Mouse (Mus musculus): ENCODE data around the gene Slc4a8. TPM values are rescaled to one million over a fixed set of nuclear protein-coding genes. Genes with fewer than 3 reads are reported as not detected.
"Not testable (repeated sequence)": the region's sequence is repeated elsewhere in the genome, so short reads cannot be mapped to it uniquely, and the experiment has no call there.

Gene Slc4a8
- polyA plus RNA-seq, 1 experiment from 2014 or later: 10.0 TPM

DNA sequence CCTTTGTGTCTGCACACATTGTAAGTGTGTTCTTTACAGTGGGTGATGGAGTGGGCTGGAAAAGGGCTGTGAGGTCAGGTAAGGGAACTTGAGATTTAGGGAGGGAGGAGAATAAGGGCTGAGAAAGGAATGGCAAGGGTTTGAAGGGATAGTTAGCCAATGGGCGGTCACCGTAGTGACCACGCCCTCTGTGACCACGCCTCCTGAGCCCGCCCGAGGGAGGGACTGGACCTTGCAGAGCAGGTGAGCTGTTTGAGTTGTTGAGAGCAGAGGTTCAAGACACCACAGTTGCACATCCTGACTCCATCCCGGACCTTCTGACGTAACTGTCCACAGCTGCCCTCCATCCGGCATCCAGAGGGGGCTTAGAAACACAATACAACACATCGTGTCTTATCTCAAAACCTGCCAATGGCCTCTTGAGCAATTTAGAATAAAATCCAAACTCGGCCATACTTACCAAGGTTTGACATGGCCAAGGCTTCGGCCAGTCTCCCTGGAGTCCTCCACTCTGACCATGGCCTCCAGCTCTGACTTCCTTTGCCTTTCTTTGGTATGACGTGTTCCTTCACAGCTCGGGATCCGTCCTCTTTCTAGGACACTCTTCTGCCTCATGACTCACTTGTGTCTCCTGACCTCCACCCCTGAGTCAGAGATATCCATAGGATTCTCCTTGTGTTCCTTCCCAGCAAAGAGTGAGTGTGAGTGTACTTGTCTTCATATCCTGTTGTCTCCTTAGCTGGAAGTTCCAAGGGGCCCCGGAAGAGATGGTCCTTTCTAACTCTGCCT, 2.8 kb downstream of the Slc4a8 start:
- no peak overlapping the region for H3K4me3 ChIP-seq
- no peak for DNase-seq (ENCODE audit: low spot score)
- no peaks in the 10 kb centered on the region for H3K9me3 ChIP-seq
- WGBS: 80% methylated on average over 16 of the region's 16 CpGs
- peaks cover 32% of the 10 kb centered on the region for H3K4me1 ChIP-seq (replicated peaks)
- no peak overlapping the region for H3K27ac ChIP-seq
- peaks cover 18% of the 10 kb centered on the region for H3K27me3 ChIP-seq (ENCODE audit: insufficient read depth, poor library complexity, severe bottlenecking)
- H3K36me3 ChIP-seq: peaks cover 13% of the 10 kb centered on the region; the same call in 1 of the 2 replicates

GRCm38 (mm10) chr15:100766826-100767225, 5.3 kb downstream of the Slc4a8 start:
- Histone ChIP-seq H3K27ac (0 out of 2 replicates have a peak overlapping the region, but pooled peaks have one; percentile 23), H3K27me3 (ENCODE audit: insufficient read depth, poor library complexity, severe bottlenecking) (peaks cover 18% of the 10 kb centered on the region), H3K9me3 (0 out of 2 replicates have a peak, but pooled peaks cover 6% of the 10 kb centered on the region), H3K4me3 (no peak overlapping the region), H3K36me3 (peaks cover 19% of the 10 kb centered on the region; the same call in 1 of the 2 replicates), H3K4me1 (replicated peaks) (peaks cover 16% of the 10 kb centered on the region)
- WGBS: 74% methylated on average over 9 of the region's 9 CpGs
- no peak for DNase-seq (ENCODE audit: low spot score)

- Histone ChIP-seq H3K36me3 (peaks cover 19% of the 10 kb centered on the region; the same call in 1 of the 2 replicates), H3K27me3 (ENCODE audit: insufficient read depth, poor library complexity, severe bottlenecking) (peaks cover 14% of the 10 kb centered on the region), H3K27ac (no peak overlapping the region), H3K4me1 (replicated peaks) (peaks cover 6% of the 10 kb centered on the region), H3K9me3 (0 out of 2 replicates have a peak, but pooled peaks cover 6% of the 10 kb centered on the region), H3K4me3 (no peak overlapping the region)
- DNase-seq (ENCODE audit: low spot score): no peak
- WGBS: 87% methylated on average over 13 of the region's 13 CpGs
Observed at GRCm38 (mm10) chr15:100767851-100768250, 6.3 kb downstream of the Slc4a8 start.

DNA sequence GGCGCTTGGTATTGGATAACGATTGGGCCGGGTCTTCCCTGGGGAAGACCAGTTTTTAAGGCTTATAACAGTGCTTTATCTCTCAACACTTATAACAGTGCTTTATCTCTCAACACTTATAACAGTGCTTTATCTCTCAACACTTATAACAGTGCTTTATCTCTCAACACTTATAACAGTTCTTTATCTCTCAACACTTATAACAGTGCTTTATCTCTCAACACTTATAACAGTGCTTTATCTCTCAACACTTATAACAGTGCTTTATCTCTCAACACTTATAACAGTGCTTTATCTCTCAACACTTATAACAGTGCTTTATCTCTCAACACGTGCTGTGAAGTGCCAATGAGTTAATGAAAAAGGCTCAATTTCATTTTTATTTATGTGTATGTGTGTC, 7.5 kb downstream of the Slc4a8 start:
- not testable (repeated sequence) for H3K9me3 ChIP-seq; DNase-seq (ENCODE audit: low spot score); H3K4me3 ChIP-seq; H3K4me1 ChIP-seq (replicated peaks); H3K27me3 ChIP-seq (ENCODE audit: insufficient read depth, poor library complexity, severe bottlenecking); H3K27ac ChIP-seq
- H3K36me3 ChIP-seq: peaks cover 19% of the 10 kb centered on the region; the same call in 1 of the 2 replicates
- 92% methylated on average over 4 of the region's 4 CpGs for WGBS

DNA sequence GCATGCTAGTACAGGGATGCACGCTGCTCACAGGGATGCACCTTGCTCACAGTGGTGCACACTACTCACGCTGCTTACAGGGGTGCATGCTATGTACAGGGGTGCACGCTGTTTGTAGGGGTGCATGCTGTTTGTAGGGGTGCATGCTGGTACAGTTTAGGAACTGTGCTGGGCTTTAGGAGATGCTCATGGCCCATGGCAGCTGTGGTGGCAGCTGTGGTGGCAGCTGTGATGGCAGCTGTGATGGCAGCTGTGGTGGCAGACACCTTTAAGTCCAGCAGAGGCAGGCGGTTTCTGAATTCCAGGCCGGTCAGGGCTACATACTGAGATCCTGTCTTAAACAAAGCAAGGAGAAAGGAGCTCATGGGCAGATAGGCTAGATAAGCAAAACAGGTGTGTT, 8.8 kb downstream of the Slc4a8 start:
- Histone ChIP-seq H3K36me3 (peaks cover 19% of the 10 kb centered on the region; the same call in 1 of the 2 replicates), H3K27ac (no peak overlapping the region), H3K4me3 (no peak overlapping the region), H3K4me1 (replicated peaks) (peaks cover 11% of the 10 kb centered on the region; the same call in 1 of the 2 replicates), H3K27me3 (ENCODE audit: insufficient read depth, poor library complexity, severe bottlenecking) (no peaks in the 10 kb centered on the region), H3K9me3 (0 out of 2 replicates have a peak, but pooled peaks cover 6% of the 10 kb centered on the region)
- DNase-seq (ENCODE audit: low spot score): no peak
- 94% methylated on average over 5 of the region's 5 CpGs for WGBS

GRCm38 (mm10) chr15:100772685-100773084, 11.1 kb downstream of the Slc4a8 start:
- Histone ChIP-seq H3K36me3 (peaks cover 19% of the 10 kb centered on the region; the same call in 1 of the 2 replicates), H3K27me3 (ENCODE audit: insufficient read depth, poor library complexity, severe bottlenecking) (no peaks in the 10 kb centered on the region), H3K27ac (no peak overlapping the region), H3K4me3 (no peak overlapping the region), H3K4me1 (replicated peaks) (peaks cover 9% of the 10 kb centered on the region; the same call in 1 of the 2 replicates), H3K9me3 (0 out of 2 replicates have a peak, but pooled peaks cover 6% of the 10 kb centered on the region)
- WGBS: 93% methylated on average over 4 of the region's 4 CpGs
- DNase-seq (ENCODE audit: low spot score): no peak

- WGBS: 91% methylated on average over 6 of the region's 6 CpGs
- H3K27ac ChIP-seq; DNase-seq (ENCODE audit: low spot score); H3K4me3 ChIP-seq; H3K36me3 ChIP-seq; H3K9me3 ChIP-seq; H3K4me1 ChIP-seq (replicated peaks); H3K27me3 ChIP-seq (ENCODE audit: insufficient read depth, poor library complexity, severe bottlenecking): not testable (repeated sequence)
Observed at GRCm38 (mm10) chr15:100773859-100774258, 12.3 kb downstream of the Slc4a8 start.

DNA sequence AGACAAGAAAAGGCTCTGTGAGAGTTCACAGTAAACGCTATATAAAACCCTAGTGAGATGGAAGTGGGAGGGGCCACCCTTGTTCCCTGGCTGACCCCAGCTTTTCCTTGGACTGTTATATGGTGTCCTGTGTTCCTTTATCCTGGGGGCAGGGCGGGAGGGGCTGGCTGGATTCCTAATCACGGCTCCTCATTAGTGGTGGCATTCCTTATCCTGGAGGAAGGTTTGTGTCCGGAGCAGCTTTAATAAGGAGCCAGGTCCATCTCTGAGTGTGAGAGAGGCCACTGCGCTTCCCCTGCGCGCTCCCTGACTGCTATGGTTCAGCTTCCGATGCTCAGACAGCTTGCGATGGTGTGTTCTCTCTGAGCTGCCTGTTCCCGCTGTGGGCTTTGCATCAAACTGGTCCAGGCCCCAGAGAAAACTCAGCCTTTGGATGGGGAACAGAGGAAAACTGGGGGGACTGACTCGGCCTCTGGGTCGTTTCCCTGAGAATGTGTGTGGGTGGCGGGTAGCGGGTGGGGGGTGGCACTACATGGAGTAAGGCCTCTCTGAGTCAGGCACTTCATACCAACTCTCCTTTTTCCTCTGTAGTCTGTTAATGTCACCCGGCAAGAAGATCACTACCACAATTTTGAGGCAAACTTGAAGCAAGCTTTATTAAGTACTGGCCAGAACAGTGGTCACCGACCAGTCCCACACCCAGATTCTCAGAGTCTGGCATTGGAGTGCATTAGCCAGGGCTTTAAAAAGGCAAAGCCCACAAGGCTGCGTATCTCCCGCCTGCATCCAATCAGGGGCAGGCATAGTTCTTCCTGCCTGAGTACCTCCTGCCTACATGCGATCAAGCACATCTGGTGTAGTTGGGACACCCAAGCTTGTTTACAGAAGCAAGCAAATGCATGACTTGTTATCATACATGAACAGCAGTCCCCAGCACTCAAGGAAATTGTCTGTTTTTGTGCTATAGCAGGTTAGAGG, 13.9 kb downstream of the Slc4a8 start:
- Histone ChIP-seq H3K9me3 (0 out of 2 replicates have a peak, but pooled peaks cover 6% of the 10 kb centered on the region), H3K4me3 (no peak overlapping the region), H3K27me3 (ENCODE audit: insufficient read depth, poor library complexity, severe bottlenecking) (no peaks in the 10 kb centered on the region), H3K27ac (no peak overlapping the region), H3K4me1 (replicated peaks) (peaks cover 21% of the 10 kb centered on the region), H3K36me3 (no peaks in the 10 kb centered on the region; the same call in 1 of the 2 replicates)
- no peak for DNase-seq (ENCODE audit: low spot score)
- WGBS: 68% methylated on average over 19 of the region's 19 CpGs

GRCm38 (mm10) chr15:100776424-100776823, 14.9 kb downstream of the Slc4a8 start:
- no peak overlapping the region for H3K4me3 ChIP-seq
- WGBS: 91% methylated on average over 3 of the region's 3 CpGs
- no peaks in the 10 kb centered on the region for H3K27me3 ChIP-seq (ENCODE audit: insufficient read depth, poor library complexity, severe bottlenecking)
- peaks cover 26% of the 10 kb centered on the region for H3K4me1 ChIP-seq (replicated peaks)
- H3K27ac ChIP-seq: no peak overlapping the region
- no peaks in the 10 kb centered on the region for H3K9me3 ChIP-seq
- no peaks in the 10 kb centered on the region; the same call in 1 of the 2 replicates for H3K36me3 ChIP-seq
- no peak for DNase-seq (ENCODE audit: low spot score)

GRCm38 (mm10) chr15:100777020-100778016, 15.8 kb downstream of the Slc4a8 start:
- H3K27ac ChIP-seq: no peak overlapping the region
- no peaks in the 10 kb centered on the region for H3K36me3 ChIP-seq
- no peaks in the 10 kb centered on the region for H3K27me3 ChIP-seq (ENCODE audit: insufficient read depth, poor library complexity, severe bottlenecking)
- H3K4me3 ChIP-seq: no peak overlapping the region
- 78% methylated on average over 32 of the region's 32 CpGs for WGBS
- peaks cover 26% of the 10 kb centered on the region for H3K4me1 ChIP-seq (replicated peaks)
- H3K9me3 ChIP-seq: no peaks in the 10 kb centered on the region
- DNase-seq (ENCODE audit: low spot score): no peak

GRCm38 (mm10) chr15:100779896-100780295, 18.3 kb downstream of the Slc4a8 start:
- 66% methylated on average over 10 of the region's 10 CpGs for WGBS

More at GRCm38 (mm10) chr15:100779896-100780295, 18.3 kb downstream of the Slc4a8 start:
- Histone ChIP-seq H3K27me3 (ENCODE audit: insufficient read depth, poor library complexity, severe bottlenecking) (no peaks in the 10 kb centered on the region), H3K9me3 (peaks cover 3% of the 10 kb centered on the region; the same call in 1 of the 2 replicates), H3K4me3 (no peak overlapping the region), H3K27ac (peak overlapping the region; percentile 35; the same call in 1 of the 2 replicates), H3K36me3 (peaks cover 18% of the 10 kb centered on the region), H3K4me1 (replicated peaks) (peaks cover 23% of the 10 kb centered on the region)
- DNase-seq (ENCODE audit: low spot score): no peak

Measured in hindbrain, embryonic 10.5 days (tissue).